Mouse (Mus musculus) cerebellum, postnatal 25 days (tissue): Measurements from ENCODE around the gene Arhgap23.

Experiments used
- DNase-seq, 2 experiments: peaks; one replicate each; pipeline ENCODE4 v3.0.0; 2021; ENCODE audit warnings: mixed read lengths in 2 of 2

Gene Arhgap23

DNA sequence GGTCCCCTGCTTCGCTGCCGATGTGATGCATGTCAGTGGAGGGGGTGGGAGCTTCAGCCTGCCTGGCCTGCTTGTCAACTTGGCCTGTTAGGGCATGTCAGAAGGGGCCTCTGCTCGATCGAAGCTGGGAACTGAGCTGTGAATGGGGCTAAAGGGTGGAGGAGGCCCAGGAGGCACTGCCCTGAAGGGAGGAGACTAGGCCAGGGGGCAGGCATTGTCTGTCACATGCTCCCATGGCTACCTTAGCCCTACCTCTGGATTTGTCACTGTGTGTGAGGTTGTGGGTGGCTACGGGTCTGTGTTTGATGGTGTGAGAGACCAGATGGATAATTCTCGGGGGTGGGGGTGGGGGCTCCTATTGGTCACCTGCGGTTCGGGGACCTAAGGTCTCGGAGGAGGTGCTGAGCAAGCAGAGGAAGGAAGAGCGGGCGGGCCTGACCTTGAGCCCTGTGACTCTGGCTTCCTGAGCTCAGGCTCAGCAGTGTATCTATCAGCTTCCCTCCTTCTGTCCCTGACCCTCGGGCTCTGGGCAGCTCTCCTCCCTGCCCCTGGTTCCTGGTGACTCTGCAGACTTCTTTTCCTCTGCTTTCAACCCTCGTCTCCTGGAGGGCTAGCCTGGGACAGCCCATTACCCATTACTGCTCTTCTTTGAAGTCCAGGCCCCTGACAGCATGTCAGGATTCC, 20.6 kb downstream of the Arhgap23 start:
- DNase-seq, result no peak

- no peak for DNase-seq
Measured at GRCm38 (mm10) chr11:97437745-97438144, 22.4 kb downstream of the Arhgap23 start.

GRCm38 (mm10) chr11:97438868-97439267, 23.5 kb downstream of the Arhgap23 start:
- no peak for DNase-seq

GRCm38 (mm10) chr11:97439935-97440334, 24.6 kb downstream of the Arhgap23 start:
- no peak for DNase-seq

GRCm38 (mm10) chr11:97440441-97440881, 25.1 kb downstream of the Arhgap23 start:
- no peak for DNase-seq

GRCm38 (mm10) chr11:97441036-97441657, 25.8 kb downstream of the Arhgap23 start:
- DNase-seq, result peak in 1 of 2 experiments; percentile 59

DNA sequence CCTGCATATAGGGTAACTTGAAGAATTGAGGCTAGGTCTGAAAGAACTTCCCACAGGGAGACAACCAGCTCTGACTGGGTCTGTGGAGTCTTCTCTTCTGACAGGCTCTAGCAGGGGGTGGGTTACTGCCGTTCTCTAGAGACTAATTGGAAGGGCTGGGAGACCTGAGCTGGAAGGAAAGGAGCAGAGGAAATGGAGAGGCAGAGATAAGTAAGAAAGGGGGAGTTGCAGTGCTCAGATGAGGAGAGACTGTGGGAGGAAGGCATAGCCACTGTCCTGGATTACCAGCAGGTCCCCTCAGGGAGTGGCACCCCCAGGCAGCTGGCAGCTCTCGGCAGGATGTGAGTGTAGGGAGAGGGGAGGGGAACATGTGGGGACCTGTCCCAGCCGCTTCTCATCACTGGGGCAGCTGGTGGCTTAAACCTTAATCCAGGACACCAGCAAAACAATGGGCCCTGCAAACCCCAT, 26.4 kb downstream of the Arhgap23 start:
- DNase-seq, result no peak

GRCm38 (mm10) chr11:97442891-97443675, 27.8 kb downstream of the Arhgap23 start:
- no peak for DNase-seq

GRCm38 (mm10) chr11:97445596-97445995, 30.3 kb downstream of the Arhgap23 start:
- peak in 1 of 2 experiments; percentile 16 for DNase-seq

GRCm38 (mm10) chr11:97445999-97446511, 30.7 kb downstream of the Arhgap23 start:
- peak in 1 of 2 experiments; percentile 10 for DNase-seq

DNA sequence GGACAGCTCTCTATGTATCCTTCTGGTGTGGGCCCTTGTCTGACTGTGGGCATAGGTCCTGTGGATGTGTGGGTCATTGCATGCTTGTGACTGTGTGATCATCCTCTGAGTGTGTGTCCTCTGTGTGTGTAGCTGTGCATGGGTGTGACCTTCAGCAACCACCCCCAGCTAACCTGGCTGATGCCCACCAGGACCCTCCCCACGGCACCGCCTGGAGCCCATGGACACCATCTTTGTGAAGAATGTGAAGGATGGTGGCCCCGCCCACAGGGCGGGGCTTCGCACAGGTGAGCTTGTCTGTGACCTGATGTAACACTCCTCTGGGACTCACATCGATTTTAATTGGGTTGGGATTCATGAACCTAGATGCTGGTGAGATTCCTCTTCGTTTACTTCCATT, 32.6 kb downstream of the Arhgap23 start:
- peak in 1 of 2 experiments; percentile 16 for DNase-seq

DNA sequence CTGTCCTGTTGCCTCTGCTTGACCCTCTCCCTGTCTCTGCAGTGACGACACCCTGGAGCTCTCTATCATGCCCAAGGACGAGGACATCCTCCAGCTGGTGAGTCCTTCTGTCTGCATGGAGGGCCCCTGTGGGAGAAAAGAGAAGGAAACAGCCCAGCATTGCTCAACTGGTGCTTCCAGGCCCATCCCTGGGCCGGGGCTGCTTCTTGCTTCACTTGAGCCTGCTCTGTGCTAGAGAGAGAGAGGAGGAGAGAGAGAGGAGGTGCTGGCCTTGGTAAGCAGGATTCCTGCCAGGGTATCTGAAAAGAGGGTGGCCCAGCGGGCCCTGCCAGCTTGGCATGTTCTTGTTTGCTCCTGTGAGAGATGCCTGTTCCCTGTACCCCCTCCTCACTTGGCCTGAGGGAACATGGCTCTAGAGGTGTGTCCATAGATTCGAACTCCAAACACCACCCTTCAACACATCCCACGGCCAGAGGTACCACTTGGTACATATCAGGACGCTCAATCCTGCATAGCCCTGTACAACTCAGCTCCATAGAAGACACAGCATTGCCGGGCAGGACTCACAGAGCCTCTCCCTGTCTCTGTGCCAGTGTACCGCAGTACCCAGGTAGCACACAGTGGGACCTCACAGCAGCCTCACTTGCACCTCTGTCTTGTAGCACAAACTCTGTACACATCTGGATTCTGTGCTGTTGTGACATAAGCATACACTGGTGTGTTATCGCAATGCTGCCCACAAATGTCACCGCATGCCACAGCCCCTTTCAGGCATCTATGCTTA, 33.5 kb downstream of the Arhgap23 start:
- DNase-seq, result no peak

DNA sequence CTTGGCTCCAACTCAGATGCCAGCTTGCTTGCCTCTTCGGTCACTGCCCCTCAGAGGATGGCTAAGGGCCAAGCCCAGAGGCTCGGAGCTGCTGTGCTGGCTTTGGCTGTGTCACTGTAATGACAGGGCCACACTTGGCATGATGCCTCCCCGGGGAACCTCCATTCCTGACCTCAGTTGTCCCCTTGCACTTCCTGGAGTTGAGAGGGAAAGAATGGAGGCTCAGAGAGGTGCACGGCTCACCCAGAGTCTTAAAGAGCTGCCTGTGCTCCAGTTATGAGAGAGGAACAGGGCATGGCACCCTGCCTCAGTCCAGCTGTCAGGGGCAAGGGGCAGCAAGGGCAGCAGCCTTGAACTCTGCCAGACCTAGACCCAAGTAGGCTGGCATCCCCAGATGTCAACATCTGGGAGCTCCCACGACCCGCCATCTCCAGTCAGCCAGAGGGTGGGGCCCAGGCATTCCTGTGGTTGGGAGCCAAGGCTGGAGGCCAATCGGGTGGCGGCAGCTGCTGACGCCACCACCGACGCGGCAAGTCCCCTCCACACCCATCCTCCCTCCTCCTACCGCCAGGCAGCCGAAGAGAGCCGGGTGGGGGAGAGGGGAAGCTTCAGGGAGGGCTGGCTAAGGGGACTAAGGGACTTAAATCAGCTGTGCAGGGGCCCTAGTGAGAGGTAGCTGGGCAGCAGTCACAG, 34.4 kb downstream of the Arhgap23 start:
- DNase-seq, result peak; percentile 82 to 88

DNA sequence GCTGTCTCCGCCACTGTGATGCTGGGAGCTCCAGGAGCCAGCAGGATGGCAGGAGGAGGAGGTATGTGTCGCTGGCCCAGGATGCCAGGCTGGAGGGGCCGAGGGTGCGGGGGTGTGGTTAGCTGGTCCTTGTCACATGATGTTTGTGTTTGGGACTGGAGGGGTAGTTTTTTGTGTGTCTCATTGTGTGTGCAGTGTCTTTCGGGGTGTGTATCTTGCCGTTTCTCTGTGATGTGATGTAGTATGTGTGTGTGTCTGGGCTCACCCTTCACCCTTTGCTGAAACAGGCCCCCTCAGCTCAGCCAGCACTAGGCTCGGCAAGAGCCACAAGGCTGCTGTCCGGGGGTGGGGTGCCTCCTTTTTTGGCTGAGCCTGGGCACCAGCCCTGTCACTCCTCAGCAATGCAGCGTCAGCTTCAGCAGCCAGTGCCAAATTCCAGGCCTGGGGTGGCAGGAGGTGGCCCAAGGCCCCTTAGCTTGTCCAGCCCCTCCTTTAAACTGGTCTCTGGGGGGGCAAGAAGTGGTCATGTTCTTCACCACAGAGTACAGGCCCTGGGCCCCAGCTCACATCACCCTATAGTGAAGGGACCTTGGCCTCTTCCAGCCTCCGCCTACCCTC, 35.1 kb downstream of the Arhgap23 start:
- peak; percentile 67 to 73 for DNase-seq

DNA sequence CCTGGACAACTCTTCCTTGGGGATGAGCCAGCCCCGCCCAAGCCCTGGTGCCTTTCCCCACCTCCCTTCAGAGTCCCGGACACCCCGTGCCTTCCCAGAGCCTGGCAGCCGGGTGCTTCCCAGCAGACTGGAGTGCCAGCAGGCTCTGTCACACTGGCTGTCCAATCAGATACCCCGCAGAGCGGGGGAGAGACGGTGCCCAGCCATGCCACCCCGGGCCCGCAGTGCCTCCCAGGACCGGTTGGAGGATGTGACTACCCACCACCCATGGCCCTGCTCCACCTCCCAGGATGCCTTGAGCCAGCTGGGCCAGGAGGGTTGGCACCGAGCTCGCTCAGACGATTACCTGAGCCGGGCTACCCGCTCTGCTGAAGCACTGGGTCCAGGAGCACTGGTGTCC, 36.3 kb downstream of the Arhgap23 start:
- peak; percentile 79 to 82 for DNase-seq

GRCm38 (mm10) chr11:97457120-97457519, 41.8 kb downstream of the Arhgap23 start:
- DNase-seq, result no peak

DNA sequence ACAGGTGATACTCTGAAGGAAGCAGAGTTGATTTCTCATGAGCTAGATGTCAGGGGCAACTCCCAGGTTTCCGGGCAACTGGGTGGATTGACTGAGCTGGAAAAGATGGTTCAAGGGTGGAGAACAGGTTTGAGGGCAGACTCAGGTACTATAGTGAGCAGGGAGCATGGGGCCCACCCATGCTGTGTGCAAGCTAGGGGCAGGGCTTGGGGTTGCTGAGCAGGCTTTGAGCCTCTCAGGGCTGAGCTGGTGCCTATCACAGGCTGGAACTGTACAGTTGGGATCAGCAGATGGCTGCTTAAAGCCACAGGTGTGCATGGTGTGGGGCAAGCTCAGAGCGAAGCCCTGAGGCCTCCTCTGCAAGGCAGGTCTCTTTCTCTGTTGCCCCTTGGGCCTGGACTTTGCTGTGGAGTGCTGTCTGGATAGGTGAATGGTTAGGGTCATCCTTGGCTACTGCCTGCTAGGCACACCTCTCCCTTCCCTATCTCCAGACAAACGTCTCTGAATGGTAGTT, 46.0 kb downstream of the Arhgap23 start:
- peak; percentile 32 to 53 for DNase-seq

DNA sequence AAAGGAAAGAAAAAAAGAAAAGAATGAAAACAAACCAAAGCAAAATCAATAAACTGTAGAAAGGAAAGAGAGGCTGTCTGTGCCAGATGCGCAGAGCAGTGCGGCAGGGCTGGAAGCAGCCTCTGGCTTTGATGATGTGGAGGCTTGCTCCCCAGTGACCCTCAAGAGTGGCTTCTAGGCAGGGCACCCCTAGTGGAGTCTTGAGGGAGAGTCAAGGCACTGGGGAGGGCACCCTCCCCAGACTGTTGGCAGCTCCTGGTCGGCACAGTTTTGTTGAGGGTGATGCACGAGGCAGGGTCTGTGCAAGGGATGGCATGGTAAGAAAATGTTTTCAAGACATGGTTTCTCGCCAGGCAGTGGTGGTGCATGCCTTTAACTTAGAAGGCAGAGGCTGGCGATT, 47.2 kb downstream of the Arhgap23 start:
- DNase-seq, result no peak

DNA sequence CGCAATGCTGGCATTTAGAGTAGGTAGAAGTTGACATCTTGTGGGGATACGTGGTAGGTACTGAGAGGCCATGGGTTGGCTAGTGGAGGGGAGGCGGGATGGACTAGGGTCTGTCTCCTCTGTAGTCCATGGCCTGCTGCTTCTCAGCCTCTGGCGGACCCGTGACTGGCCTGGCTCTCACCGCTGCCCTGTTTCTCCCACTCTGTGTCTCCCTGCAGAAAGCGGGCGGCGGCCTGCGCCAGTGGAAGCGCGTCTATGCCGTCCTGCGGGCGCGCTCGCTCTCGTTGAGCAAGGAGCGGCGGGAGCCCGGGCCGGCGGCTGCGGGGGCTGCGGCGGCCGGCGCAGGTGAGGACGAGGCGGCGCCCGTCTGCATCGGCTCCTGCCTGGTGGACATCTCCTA, 47.8 kb downstream of the Arhgap23 start:
- no peak for DNase-seq

GRCm38 (mm10) chr11:97463991-97464390, 48.7 kb downstream of the Arhgap23 start:
- DNase-seq, result no peak

DNA sequence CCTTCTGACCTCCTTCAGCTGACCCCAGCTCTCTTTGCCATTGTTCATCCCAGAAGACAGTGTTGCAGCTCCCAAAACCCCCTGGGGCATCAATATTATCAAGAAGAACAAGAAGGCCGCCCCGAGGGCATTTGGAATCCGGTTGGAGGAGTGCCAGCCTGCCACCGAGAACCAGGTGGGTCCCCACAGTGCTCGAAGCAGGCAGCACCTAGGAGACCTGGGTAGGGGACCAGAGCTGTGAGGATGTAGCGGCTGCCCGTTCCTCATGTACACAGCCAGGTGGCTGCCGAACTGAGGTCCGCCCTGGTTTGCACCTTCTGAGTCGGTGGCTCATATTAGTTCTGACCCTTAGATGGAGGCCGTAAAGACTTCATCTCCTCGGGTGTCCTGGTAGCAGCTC, 50.6 kb downstream of the Arhgap23 start:
- peak in 1 of 2 experiments; percentile 60 for DNase-seq
